Mouse (Mus musculus): ENCODE results near the gene Ldhb. TPM values are rescaled to one million over a fixed set of nuclear protein-coding genes. Genes with fewer than 3 reads are reported as not detected.

Gene Ldhb
- total RNA-seq, 1 experiment from 2014 or later, result 6.3 TPM

DNA sequence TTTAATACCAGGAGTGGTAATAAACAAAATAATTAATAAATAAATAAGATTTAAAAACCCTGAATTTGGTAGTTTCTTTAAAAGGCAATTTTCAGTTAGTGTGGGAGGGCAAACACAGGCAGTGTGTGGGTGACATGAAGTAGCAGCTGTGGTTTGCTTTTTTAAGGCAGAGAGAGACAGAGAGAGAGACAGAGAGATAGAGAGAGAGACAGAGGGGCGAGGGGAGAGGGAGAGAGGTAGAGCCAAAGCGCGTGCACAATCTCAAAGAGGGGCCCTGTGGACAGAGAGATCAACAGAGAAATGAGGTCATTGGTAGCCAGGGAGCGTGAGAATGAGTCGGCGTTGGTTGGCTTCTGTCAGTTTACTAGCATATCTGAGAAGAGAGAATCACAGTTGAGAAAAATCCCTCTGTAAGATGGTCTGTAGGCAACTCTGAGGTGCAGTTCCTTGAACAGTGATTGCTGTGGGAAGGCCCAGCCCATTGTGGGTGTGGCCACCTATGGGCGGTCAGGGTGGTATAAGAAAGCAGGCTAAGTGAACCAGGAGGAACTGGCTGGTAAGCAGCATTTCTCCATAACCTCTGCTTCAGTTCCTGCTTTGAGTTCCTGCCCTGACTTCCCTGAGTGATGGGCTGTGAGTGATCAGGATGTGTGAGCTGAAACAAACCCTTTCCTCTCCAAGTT lies 52.3 kb downstream of the Ldhb start:
- peak; percentile 79 for ATAC-seq (replicated peaks; ENCODE audit: low read depth, poor library complexity, severe bottlenecking)

DNA sequence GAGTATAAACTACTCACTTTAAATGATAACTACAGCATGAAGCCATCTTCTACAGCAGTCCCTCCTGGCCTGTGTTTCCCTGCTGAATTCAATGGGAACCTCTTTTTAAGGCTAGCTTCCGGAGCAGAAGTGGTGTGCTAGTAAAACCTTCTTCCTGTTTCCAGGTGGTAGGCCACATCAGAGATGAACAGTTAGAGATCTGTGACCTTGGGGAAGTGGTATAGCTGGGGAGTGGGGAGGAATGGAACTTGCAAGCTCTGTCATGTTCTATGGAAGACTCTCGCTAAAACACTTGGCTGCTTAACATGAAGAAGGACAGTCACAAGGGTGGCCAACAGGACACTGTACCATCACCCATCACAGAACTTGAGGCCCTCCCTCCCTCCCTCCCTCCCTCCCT lies 54.4 kb downstream of the Ldhb start:
- ATAC-seq (replicated peaks; ENCODE audit: low read depth, poor library complexity, severe bottlenecking), result peak; percentile 91

GRCm38 (mm10) chr6:142451381-142451780 lies 56.4 kb downstream of the Ldhb start:
- ATAC-seq (replicated peaks; ENCODE audit: low read depth, poor library complexity, severe bottlenecking), result no peak

Other genes with a start within 250 kb of the Ldhb start
- gene Iapp, start 209.5 kb downstream of the Ldhb start, total RNA-seq (2017), result not detected in 2 replicates
- gene Slco1a5, start 185.0 kb downstream of the Ldhb start, total RNA-seq (2017), result not detected in 2 replicates
- gene Pyroxd1, start 162.3 kb downstream of the Ldhb start, total RNA-seq (2017), result 14.7 and 21.6 TPM in 2 replicates
- 40.9 and 46.6 TPM in 2 replicates for gene Recql, start 120.9 kb downstream of the Ldhb start, total RNA-seq (2017)
- gene Golt1b, start 120.7 kb downstream of the Ldhb start, total RNA-seq (2017), result 34.6 and 39.5 TPM in 2 replicates
- not detected in 2 replicates for gene Spx, start 94.5 kb downstream of the Ldhb start, total RNA-seq (2017)
- gene Gys2, start 34.8 kb downstream of the Ldhb start, total RNA-seq (2017), result not detected in 2 replicates
- not detected in 2 replicates for gene Kcnj8, start 63.7 kb upstream of the Ldhb start, total RNA-seq (2017)
- not detected in 2 replicates for gene Abcc9, start 194.4 kb upstream of the Ldhb start, total RNA-seq (2017)
- 82.6 and 83.3 TPM in 2 replicates for gene Cmas, start 248.7 kb upstream of the Ldhb start, total RNA-seq (2017)

Measured in common myeloid progenitor, adult 5-6 weeks (primary cell).